Mouse (Mus musculus) cerebellum, adult 2 months (tissue): ENCODE measurements at regions not wholly inside any gene's neighbourhood (a gene's known extent, or its start where the extent isn't known, plus 50 kb on each side); places are given as distances from the start of the nearest gene placed in this dataset.
"Not testable (repeated sequence)": the region's sequence is repeated elsewhere in the genome, so short reads cannot be mapped to it uniquely, and the experiment has no call there.

Experiments used
- DNase-seq, 2 experiments: peaks; one replicate each; pipeline ENCODE4 v3.0.0; 2021
- H3K27ac ChIP-seq: fragments of 200-500 bp; 2 replicates; pipeline ENCODE4 v1.5.1; 2012; ENCODE audit warnings: low read length, control low read depth, inconsistent platforms; ENCODE audit not compliant: insufficient read depth
- H3K27me3 ChIP-seq: fragments of 200-500 bp; 2 replicates; pipeline ENCODE4 v1.6.1; 2012; ENCODE audit warnings: inconsistent platforms, mild to moderate bottlenecking, low read length, moderate library complexity; ENCODE audit not compliant: control insufficient read depth, insufficient read depth
- H3K4me1 ChIP-seq: fragments of 200-500 bp; 2 replicates; pipeline ENCODE4 v1.6.1; 2011; ENCODE audit warnings: low read length; ENCODE audit not compliant: control insufficient read depth, insufficient read depth
- H3K4me3 ChIP-seq: fragments of 200-500 bp; replicated peaks from 2 replicates; pipeline ENCODE3; 2011; ENCODE audit warnings: mild to moderate bottlenecking, low read depth, low read length, control low read depth; ENCODE audit not compliant: insufficient read depth
- CTCF ChIP-seq: fragments of 200-500 bp; IDR thresholded peaks from 2 replicates; pipeline ENCODE4 v1.5.1; 2011; ENCODE audit warnings: low read depth, mild to moderate bottlenecking, control low read depth, low read length, moderate library complexity, borderline replicate concordance; ENCODE audit not compliant: insufficient read depth
- POLR2A ChIP-seq: fragments of 200-500 bp; IDR thresholded peaks from 2 replicates; pipeline ENCODE4 v1.6.1; 2011; ENCODE audit warnings: low read length, control low read depth, borderline replicate concordance; ENCODE audit not compliant: insufficient read depth
- WGBS: fragments of 180-500 bp; shearing (Covaris S2); methylation state at CpG from one replicate; pipeline ENCODE4 v1.1.7; 2018; 5-methylcytosine and 5-hydroxymethylcytosine counted together

DNA sequence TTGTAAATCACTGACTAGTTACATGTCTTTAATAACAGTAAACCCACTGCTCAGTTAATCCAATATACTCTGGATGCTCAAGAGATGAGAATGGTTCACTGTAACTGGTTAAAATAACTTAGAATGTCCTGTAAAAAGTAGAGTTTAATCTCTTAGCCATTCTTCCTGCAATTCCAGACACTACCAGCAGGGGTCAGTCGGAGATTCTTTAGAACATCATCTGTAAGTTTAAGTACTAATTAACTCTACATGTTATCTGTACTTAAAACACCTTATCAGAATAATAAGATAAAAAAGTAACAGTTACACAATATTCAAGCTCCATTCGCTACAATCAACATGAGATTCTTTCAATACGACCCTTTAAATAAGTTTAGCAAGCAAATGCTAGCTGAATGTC is 58.7 kb upstream of the Olig3 start:
- no peaks in the 10 kb centered on the region for H3K4me1 ChIP-seq
- H3K27ac ChIP-seq = no peak overlapping the region
- TF ChIP-seq POLR2A (no peak), CTCF (no peak)
- no peak overlapping the region for H3K4me3 ChIP-seq
- DNase-seq = no peak
- no peaks in the 10 kb centered on the region for H3K27me3 ChIP-seq
- WGBS = 66% methylated on average over 3 of the region's 3 CpGs

DNA sequence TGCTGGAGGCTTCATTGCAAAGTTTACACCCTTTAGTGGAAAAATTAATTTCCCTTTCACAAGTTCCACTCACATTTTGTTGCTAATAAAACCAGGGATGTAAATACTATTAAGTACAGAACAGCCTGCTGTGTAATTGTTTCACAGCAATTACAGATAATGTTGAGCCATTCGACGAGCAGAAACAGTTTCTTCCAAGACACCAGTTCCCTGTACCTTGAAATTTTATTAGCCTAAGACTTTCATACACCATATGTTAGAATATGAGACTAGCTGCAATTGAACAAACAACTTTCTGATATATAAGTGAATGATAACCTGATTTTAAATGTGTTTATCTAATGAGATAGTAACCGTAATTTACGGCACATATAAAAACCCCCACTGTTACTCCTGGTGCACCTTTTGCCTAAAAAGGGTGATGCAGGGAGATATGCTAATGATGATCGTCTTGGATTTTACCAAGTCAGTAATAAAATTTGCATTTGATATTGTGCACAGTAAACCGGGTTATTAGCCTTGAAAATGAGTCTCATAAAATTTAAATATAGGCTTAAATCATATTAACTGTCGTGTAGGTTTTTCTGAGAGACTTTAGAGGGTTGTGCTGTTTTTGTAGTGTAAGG is 60.8 kb upstream of the Olig3 start:
- H3K4me3 ChIP-seq = no peak overlapping the region

DNA sequence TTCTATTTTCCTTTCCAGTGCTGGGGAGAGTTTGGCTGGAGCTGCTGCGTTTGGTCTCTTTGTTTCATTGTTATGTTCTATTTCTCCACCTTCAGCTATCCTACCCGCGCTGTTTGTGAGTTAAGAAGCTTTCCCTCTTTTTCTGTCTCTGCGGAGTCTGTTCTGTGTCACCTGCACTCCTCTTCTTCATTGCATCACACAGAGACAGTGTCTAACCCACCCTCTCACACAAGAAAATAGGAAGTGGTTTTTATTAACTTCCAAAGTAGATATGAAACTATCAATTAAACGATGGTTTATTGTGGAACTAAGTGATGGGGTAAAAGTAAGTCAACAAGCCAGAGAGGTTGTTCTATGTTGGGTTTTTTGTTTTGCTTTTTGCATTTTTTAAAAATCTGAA is 64.9 kb upstream of the Olig3 start:
- Histone ChIP-seq H3K27me3 (no peaks in the 10 kb centered on the region), H3K4me1 (no peaks in the 10 kb centered on the region), H3K4me3 (no peak overlapping the region), H3K27ac (no peak overlapping the region)
- DNase-seq = no peak
- TF ChIP-seq CTCF = no peak
- TF ChIP-seq POLR2A = no peak
- 78% methylated on average over 5 of the region's 5 CpGs for WGBS

More for the DNA sequence above, 60.8 kb upstream of the Olig3 start:
- H3K4me1 ChIP-seq = no peaks in the 10 kb centered on the region
- H3K27ac ChIP-seq = no peak overlapping the region
- no peaks in the 10 kb centered on the region for H3K27me3 ChIP-seq
- 82% methylated on average over 7 of the region's 7 CpGs for WGBS
- no peak for TF ChIP-seq CTCF
- TF ChIP-seq POLR2A = no peak
- DNase-seq = no peak

DNA sequence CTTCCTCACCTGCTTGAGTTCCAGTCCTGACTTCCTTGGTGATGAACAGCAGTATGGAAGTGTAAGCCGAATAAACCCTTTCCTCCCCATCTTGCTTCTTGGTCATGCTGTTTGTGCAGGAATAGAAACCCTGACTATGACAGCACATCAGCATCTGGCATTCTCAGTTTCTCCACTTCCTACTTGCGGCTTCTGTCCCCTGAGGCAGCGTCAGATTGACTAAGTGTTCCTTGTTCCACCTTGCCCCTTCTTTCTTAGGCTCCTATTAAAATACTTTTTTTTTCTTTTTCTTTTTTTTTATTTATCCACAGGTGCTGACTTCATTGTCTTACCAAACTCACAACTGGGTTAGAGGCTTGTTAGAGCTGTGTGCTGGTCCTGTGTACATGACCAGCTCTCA is 65.3 kb upstream of the Olig3 start:
- 88% methylated on average over 3 of the region's 3 CpGs for WGBS
- not testable (repeated sequence) for H3K4me3 ChIP-seq, H3K4me1 ChIP-seq, DNase-seq, H3K27me3 ChIP-seq, H3K27ac ChIP-seq

DNA sequence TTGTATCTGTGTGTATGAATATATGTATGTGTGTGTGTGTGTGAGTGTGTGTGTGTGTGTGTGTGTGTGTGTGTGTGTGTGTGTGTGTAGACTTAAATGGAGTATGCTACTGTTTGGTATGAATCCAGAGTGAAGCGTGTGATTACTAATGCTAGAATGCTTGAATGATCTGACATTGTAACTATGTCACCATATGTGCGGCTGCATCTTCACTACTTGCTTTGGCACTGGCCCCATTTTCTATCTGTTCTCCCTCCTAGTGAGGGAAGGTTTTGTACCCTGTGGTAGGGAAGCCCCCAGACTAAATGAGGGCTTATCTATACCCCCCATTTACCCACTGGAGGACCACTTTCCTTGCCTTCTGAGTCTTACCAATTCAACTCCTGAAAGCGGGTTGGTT is 74.2 kb upstream of the Olig3 start:
- Histone ChIP-seq H3K27me3 (no peaks in the 10 kb centered on the region), H3K4me1 (0 out of 2 replicates have a peak, but pooled peaks cover 2% of the 10 kb centered on the region), H3K27ac (no peak overlapping the region), H3K4me3 (no peak overlapping the region)
- WGBS = 57% methylated on average over 3 of the region's 3 CpGs
- TF ChIP-seq POLR2A = no peak
- TF ChIP-seq CTCF = no peak
- DNase-seq = no peak

DNA sequence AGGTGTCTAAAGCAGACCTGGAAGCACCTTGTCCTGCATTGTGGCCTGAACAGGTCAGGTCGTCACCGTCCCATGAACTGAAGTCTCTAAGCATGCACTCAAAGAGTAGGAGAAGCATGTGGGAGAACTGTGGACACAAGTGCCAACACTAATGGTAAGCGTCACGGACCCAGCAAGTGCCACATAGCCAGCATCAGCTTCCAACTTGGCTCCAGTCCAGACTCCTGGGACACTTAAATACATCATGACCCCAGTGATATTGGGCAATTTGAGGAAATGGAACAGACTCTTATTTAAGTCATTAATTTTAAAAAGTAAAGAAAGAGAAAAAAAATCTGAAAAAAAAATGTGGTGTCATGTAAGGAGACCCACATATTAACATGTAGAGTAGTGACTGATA is 75.3 kb upstream of the Olig3 start:
- WGBS = 49% methylated on average over 4 of the region's 4 CpGs
- Histone ChIP-seq H3K4me1 (0 out of 2 replicates have a peak, but pooled peaks cover 4% of the 10 kb centered on the region), H3K27me3 (no peaks in the 10 kb centered on the region), H3K27ac (no peak overlapping the region), H3K4me3 (no peak overlapping the region)
- TF ChIP-seq CTCF (no peak), POLR2A (no peak)
- DNase-seq = no peak

DNA sequence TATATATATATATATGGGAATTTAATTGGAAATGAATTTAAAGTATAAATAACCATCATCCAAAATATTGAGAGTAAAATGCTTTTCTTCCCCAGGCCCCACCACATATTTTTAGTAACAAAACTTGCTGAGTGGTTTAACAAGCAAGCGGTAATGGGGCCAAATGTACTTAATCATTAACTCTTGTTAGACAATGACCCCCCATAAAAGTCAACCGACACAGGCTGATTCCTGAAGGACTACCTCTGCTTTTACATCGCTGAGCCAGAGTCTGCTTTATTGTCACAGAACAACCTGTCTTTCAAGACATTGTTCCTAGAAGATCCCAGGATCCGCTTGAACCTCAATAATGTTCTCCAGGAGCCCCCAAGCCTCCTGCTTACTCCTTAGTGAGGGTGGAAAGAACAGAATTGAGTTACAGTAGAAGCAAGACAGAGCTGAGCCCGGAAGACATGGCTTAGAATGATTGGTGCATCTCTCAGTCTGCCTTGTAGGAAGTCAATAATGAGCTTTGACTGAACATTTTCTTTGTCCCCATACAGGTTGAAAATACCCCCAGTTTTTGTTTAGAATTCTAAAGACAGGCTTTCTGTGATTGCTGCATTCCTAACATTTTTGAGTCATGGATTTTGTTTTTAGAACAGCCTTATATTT is 78.0 kb upstream of the Olig3 start:
- H3K27me3 ChIP-seq = no peaks in the 10 kb centered on the region
- 86% methylated on average over 5 of the region's 5 CpGs for WGBS
- TF ChIP-seq POLR2A (no peak), CTCF (no peak)
- H3K4me1 ChIP-seq = 0 out of 2 replicates have a peak, but pooled peaks cover 4% of the 10 kb centered on the region
- no peak for DNase-seq
- H3K4me3 ChIP-seq = no peak overlapping the region
- no peak overlapping the region for H3K27ac ChIP-seq

DNA sequence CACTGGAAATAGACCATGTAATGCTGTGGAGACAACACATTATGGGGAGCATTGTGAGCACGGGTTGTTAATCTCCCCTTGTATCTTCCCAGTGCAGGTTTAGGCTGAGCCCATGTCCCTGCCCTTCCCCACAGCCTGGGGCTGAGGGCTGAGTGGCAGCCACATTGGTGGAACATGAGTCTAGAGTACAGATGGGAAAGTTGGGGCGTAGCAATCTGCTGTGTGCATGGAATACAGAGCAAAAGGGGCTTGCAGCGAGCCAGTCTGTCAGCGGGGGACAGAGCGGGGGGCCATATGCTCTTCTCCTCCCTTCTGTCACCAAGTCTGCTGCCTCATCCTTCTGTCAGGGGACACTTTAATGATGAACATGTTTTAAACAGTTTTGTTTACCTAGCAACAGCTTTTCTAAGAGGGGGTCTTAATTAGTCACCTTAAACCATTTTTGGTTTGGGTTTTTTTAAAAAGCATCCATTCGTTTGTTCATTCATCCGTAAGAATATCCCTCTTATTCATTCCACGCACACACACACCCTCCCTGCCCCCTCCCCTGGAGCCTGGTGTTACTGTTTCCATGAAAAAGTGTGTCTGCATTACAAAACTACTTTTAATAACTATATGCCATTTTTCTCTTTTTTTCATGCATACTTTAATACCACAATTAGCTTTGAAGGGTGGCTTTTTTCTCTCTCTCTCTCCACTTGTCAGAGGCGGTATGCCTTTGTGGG is 79.1 kb upstream of the Olig3 start:
- no peak overlapping the region for H3K4me3 ChIP-seq
- H3K27ac ChIP-seq = no peak overlapping the region
- H3K27me3 ChIP-seq = no peaks in the 10 kb centered on the region
- 16% methylated on average over 9 of the region's 9 CpGs for WGBS
- TF ChIP-seq POLR2A = no peak
- no peak for TF ChIP-seq CTCF
- peak; percentile 9 to 22 for DNase-seq
- H3K4me1 ChIP-seq = 0 out of 2 replicates have a peak, but pooled peaks cover 4% of the 10 kb centered on the region
